Mouse (Mus musculus) right cerebral cortex, postnatal 4 days (tissue): ENCODE measurements around the gene Adora1.

Experiments
- DNase-seq: peaks from one replicate; pipeline ENCODE4 v3.0.0-alpha.2; 2022

Gene Adora1

GRCm38 (mm10) chr1:134191192-134191591 is 44.0 kb downstream of the Adora1 start:
- no peak for DNase-seq

- no peak for DNase-seq
Observed at GRCm38 (mm10) chr1:134188989-134189729, 46.1 kb downstream of the Adora1 start.

- DNase-seq = no peak
Observed at GRCm38 (mm10) chr1:134188217-134188616, 47.0 kb downstream of the Adora1 start.

- DNase-seq = no peak
Observed at GRCm38 (mm10) chr1:134184089-134184488, 51.1 kb downstream of the Adora1 start.

- DNase-seq = no peak
Observed at GRCm38 (mm10) chr1:134182025-134182424, 53.2 kb downstream of the Adora1 start, which contains the start of gene Chil1. Gene Chil1, plus strand, starts transcription at chr1:134182176.

GRCm38 (mm10) chr1:134177976-134178375 is 57.3 kb downstream of the Adora1 start:
- DNase-seq = no peak

GRCm38 (mm10) chr1:134173081-134173480 is 62.1 kb downstream of the Adora1 start:
- no peak for DNase-seq

GRCm38 (mm10) chr1:134168985-134169697 is 66.1 kb downstream of the Adora1 start:
- no peak for DNase-seq

- no peak for DNase-seq
Observed at GRCm38 (mm10) chr1:134168567-134168966, 66.7 kb downstream of the Adora1 start.

GRCm38 (mm10) chr1:134167416-134168305 is 67.6 kb downstream of the Adora1 start:
- DNase-seq = no peak

GRCm38 (mm10) chr1:134166547-134166946 is 68.7 kb downstream of the Adora1 start:
- no peak for DNase-seq

GRCm38 (mm10) chr1:134164454-134164853 is 70.8 kb downstream of the Adora1 start:
- no peak for DNase-seq

- no peak for DNase-seq
Observed at GRCm38 (mm10) chr1:134163476-134163875, 71.8 kb downstream of the Adora1 start.

- DNase-seq = no peak
Observed at GRCm38 (mm10) chr1:134162510-134163225, 72.6 kb downstream of the Adora1 start.

GRCm38 (mm10) chr1:134161399-134161798 is 73.8 kb downstream of the Adora1 start:
- no peak for DNase-seq

- no peak for DNase-seq
Observed at GRCm38 (mm10) chr1:134160404-134160803, 74.8 kb downstream of the Adora1 start.

- no peak for DNase-seq
Observed at GRCm38 (mm10) chr1:134154655-134155054, 80.6 kb downstream of the Adora1 start.

- no peak for DNase-seq
Observed at GRCm38 (mm10) chr1:134154121-134154520, 81.1 kb downstream of the Adora1 start.

- DNase-seq = no peak
Observed at GRCm38 (mm10) chr1:134152626-134153590, 82.3 kb downstream of the Adora1 start.

- DNase-seq = peak; percentile 77
Observed at GRCm38 (mm10) chr1:134151655-134152412, 83.4 kb downstream of the Adora1 start.
